ENCODE assay signal across 10 mouse cellular contexts in the genomic region with DNA sequence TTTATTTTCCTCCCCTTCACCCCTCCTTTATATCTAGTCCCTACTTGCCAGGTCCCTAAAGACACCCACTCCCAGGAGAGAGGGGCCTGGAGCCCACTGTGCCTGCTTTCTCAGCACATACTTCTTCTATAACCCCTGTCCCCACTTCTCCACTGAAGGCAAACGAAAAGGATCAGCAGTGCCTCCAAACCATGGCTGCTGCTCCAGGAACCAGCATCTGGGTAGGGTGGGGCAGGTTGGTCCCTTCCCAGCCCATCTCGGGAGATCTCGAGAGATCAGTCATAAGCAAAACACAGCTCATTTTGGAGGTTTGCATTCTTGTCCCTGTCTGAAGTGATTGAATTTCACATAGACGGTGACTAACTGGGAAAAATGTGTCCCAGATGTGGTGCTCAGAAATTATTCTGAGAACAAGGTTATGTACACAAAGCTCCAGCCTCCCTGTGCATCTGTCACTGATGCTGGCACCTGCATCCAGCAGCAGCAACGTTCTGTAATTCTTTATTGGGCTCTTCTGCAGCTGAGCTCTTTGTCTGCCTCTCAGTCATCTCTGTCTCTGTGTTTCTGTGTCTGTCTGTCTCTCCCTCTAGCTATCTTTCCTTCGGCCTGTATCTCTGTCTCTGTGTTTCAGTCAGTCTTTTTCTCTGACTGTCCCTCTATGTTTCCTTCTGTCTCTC. TPM values are rescaled to one million over a fixed set of nuclear protein-coding genes. Genes with fewer than 3 reads are reported as not detected.
DNase-seq lines count a peak whose midpoint lies in the region; ATAC-seq and TF ChIP-seq lines count a peak whose summit lies in the region.
"Had no signal": no experiment of that assay in that cellular context is flagged by ENCODE, and none has a peak within 500 bp of the region (broad histone marks: within the 10 kb centered on the region; RNA-seq: fewer than 3 reads in every experiment).

No protein-coding gene starts in this region.

- 65% methylated on average over 6 of the region's 6 CpGs for WGBS in midbrain, embryonic 10.5 days
- WGBS in midbrain, postnatal 0 days = 57% methylated on average over 6 of the region's 6 CpGs
- WGBS in forebrain, embryonic 15.5 days = 66% methylated on average over 6 of the region's 6 CpGs
- WGBS in neural tube, embryonic 14.5 days = 52% methylated on average over 6 of the region's 6 CpGs

- no peaks in the 10 kb centered on the region for H3K27me3 ChIP-seq in midbrain, embryonic 10.5 days (ENCODE audit: low read depth, poor library complexity, severe bottlenecking)
- no peaks in the 10 kb centered on the region for H3K27me3 ChIP-seq in midbrain, postnatal 0 days (ENCODE audit: insufficient read depth, low read length)
- no peaks in the 10 kb centered on the region for H3K27me3 ChIP-seq in forebrain, embryonic 15.5 days
- no peaks in the 10 kb centered on the region for H3K27me3 ChIP-seq in neural tube, embryonic 14.5 days (ENCODE audit: control insufficient read depth, insufficient read depth, low read length)

- H3K36me3 ChIP-seq in midbrain, embryonic 10.5 days = no peaks in the 10 kb centered on the region
- no peaks in the 10 kb centered on the region for H3K36me3 ChIP-seq in midbrain, postnatal 0 days (ENCODE audit: insufficient read depth, low read length)
- no peaks in the 10 kb centered on the region for H3K36me3 ChIP-seq in forebrain, embryonic 15.5 days
- H3K36me3 ChIP-seq in neural tube, embryonic 14.5 days (ENCODE audit: control insufficient read depth, insufficient read depth, low read length) = no peaks in the 10 kb centered on the region

- H3K27ac ChIP-seq in midbrain, embryonic 10.5 days (replicated peaks) = peak overlapping the region; percentile 67
- H3K27ac ChIP-seq in midbrain, postnatal 0 days (ENCODE audit: low read depth, low read length) = no peak overlapping the region
- no peak overlapping the region for H3K27ac ChIP-seq in forebrain, embryonic 15.5 days (replicated peaks)
- 0 out of 2 replicates have a peak overlapping the region, but pooled peaks have one; percentile 2 for H3K27ac ChIP-seq in neural tube, embryonic 14.5 days (ENCODE audit: low read depth, low read length)
- H3K27ac ChIP-seq: kidney, postnatal 0 days had no signal

- H3K4me3 ChIP-seq in midbrain, embryonic 10.5 days = no peak overlapping the region
- H3K4me3 ChIP-seq in midbrain, postnatal 0 days (ENCODE audit: low read depth, low read length) = no peak overlapping the region
- no peak overlapping the region for H3K4me3 ChIP-seq in forebrain, embryonic 15.5 days
- H3K4me3 ChIP-seq in neural tube, embryonic 14.5 days (ENCODE audit: low read depth, low read length) = no peak overlapping the region
- H3K4me3 ChIP-seq: erythroblast, embryonic 14.5 days had no signal

- H3K4me2 ChIP-seq in midbrain, postnatal 0 days (ENCODE audit: low read depth, low read length, poor library complexity, severe bottlenecking) = no peak overlapping the region
- no peak overlapping the region for H3K4me2 ChIP-seq in forebrain, embryonic 15.5 days (replicated peaks)
- no peak overlapping the region for H3K4me2 ChIP-seq in neural tube, embryonic 14.5 days (ENCODE audit: low read depth, low read length)

- no peaks in the 10 kb centered on the region for H3K9me3 ChIP-seq in midbrain, embryonic 10.5 days (replicated peaks)
- no peaks in the 10 kb centered on the region for H3K9me3 ChIP-seq in midbrain, postnatal 0 days (ENCODE audit: low read length)
- H3K9me3 ChIP-seq in forebrain, embryonic 15.5 days = no peaks in the 10 kb centered on the region
- H3K9me3 ChIP-seq in neural tube, embryonic 14.5 days (ENCODE audit: control insufficient read depth, low read length) = no peaks in the 10 kb centered on the region

- peak; percentile 24; the same call in 1 of the 2 replicates for ATAC-seq in frontal cortex, adult (ENCODE audit: low TSS enrichment)
- ATAC-seq in midbrain, postnatal 0 days (ENCODE audit: low FRiP score) = no peak
- 0 out of 2 replicates have a peak, but pooled peaks have one; percentile 27 for ATAC-seq in forebrain, embryonic 15.5 days (replicated peaks)
- ATAC-seq in neural tube, embryonic 14.5 days (ENCODE audit: low read depth) = peak; percentile 32
- ATAC-seq in megakaryocyte-erythroid progenitor cell, adult 5-6 weeks (replicated peaks; ENCODE audit: low FRiP score, low TSS enrichment, poor library complexity, severe bottlenecking) = no peak

- H3K4me1 ChIP-seq in midbrain, embryonic 10.5 days = peaks cover 22% of the 10 kb centered on the region
- no peaks in the 10 kb centered on the region for H3K4me1 ChIP-seq in midbrain, postnatal 0 days (ENCODE audit: insufficient read depth, low read length)
- H3K4me1 ChIP-seq in forebrain, embryonic 15.5 days = no peaks in the 10 kb centered on the region
- H3K4me1 ChIP-seq in neural tube, embryonic 14.5 days (ENCODE audit: control insufficient read depth, insufficient read depth, low read length) = no peaks in the 10 kb centered on the region; the same call in none of the 2 replicates

- no peak for TF ChIP-seq CTCF in midbrain, postnatal 0 days (IDR thresholded peaks at IDR 0.05)

- no peak overlapping the region for H3K9ac ChIP-seq in midbrain, postnatal 0 days (replicated peaks; ENCODE audit: low read length, poor library complexity, severe bottlenecking)
- H3K9ac ChIP-seq in forebrain, embryonic 15.5 days (replicated peaks) = no peak overlapping the region
- no peak overlapping the region for H3K9ac ChIP-seq in neural tube, embryonic 14.5 days (replicated peaks; ENCODE audit: low read depth, low read length)

- no peak for DNase-seq in frontal cortex, postnatal 10 days (ENCODE audit: low spot score in 2 of 2)
- no peak for DNase-seq in midbrain, embryonic 10.5 days (ENCODE audit: low spot score)
- no peak for DNase-seq in midbrain, postnatal 0 days (ENCODE audit: low spot score)
- DNase-seq in lung, postnatal 10 days = no peak

RNA-seq across cellular contexts. Expression of a gene that starts 31.6 kb away (rescaled TPM):
- 1.9 and 2.3 TPM in 2 replicates for polyA plus RNA-seq in midbrain, embryonic 10.5 days (2016; fragmentation: Nextera tagmentation; extraction: Ambion mirVana)
- total RNA-seq in midbrain, postnatal 0 days (2014; rRNA removed) = 6.7 and 6.9 TPM in 2 replicates
- 5.7 and 6.0 TPM in 2 replicates for polyA plus RNA-seq in midbrain, postnatal 0 days (2015; fragmentation: Nextera tagmentation; extraction: Ambion mirVana)
- polyA plus RNA-seq in forebrain, embryonic 15.5 days (2015; fragmentation: Nextera tagmentation; extraction: Ambion mirVana) = 2.5 and 3.0 TPM in 2 replicates
- 8.5 and 14.5 TPM in 2 replicates for polyA plus RNA-seq in neural tube, embryonic 14.5 days (2014; fragmentation: Nextera tagmentation; extraction: Ambion mirVana)
- total RNA-seq in megakaryocyte-erythroid progenitor cell, adult 5-6 weeks (2014; fragmentation: Nextera tagmentation) = 3.0 and 5.7 TPM in 2 replicates
- 2.9 and 6.1 TPM in 2 replicates for total RNA-seq in megakaryocyte-erythroid progenitor cell, adult 5-6 weeks (2017)

Comparison
In these comparisons a context has a peak if more than half of its experiments do, and no peak if none do; other contexts are left out.
1. H3K27ac ChIP-seq: peak in midbrain, embryonic 10.5 days (single experiment) and neural tube, embryonic 14.5 days (single experiment); none in midbrain, postnatal 0 days (single experiment) and forebrain, embryonic 15.5 days (single experiment).
2. ATAC-seq: peak in frontal cortex, adult (single experiment), forebrain, embryonic 15.5 days (single experiment) and neural tube, embryonic 14.5 days (single experiment); none in midbrain, postnatal 0 days (single experiment) and megakaryocyte-erythroid progenitor cell, adult 5-6 weeks (single experiment).